Mouse (Mus musculus) monocyte, adult 5-6 weeks (primary cell): ENCODE data around the gene Bmp2k. TPM values are rescaled to one million over a fixed set of nuclear protein-coding genes. Genes with fewer than 3 reads are reported as not detected.

ENCODE experiments used
- ATAC-seq: fragments of 153-309, 156-312 bp; replicated peaks from 2 replicates; pipeline ENCODE4 v1.8.0; 2017; ENCODE audit warnings: mild to moderate bottlenecking; ENCODE audit not compliant: low TSS enrichment, insufficient number of reproducible peaks, severe bottlenecking, poor library complexity, low FRiP score
- total RNA-seq: library from RNA; stranded (forward); fragments of 200-1000, 200-491, 200-594 nt; gene quantifications from 3 replicates; pipeline ENCODE4 v1.2.3, GENCODE M21; 2017

The Bmp2k gene
- total RNA-seq, 1 experiment from 2014 or later: 26.8 TPM

- ATAC-seq: 0 out of 2 replicates have a peak, but pooled peaks have one; percentile 45
Observed at GRCm38 (mm10) chr5:97126005-97126404, 128.5 kb downstream of the Bmp2k start.

GRCm38 (mm10) chr5:97127284-97127683 is 129.8 kb downstream of the Bmp2k start:
- ATAC-seq: no peak

DNA sequence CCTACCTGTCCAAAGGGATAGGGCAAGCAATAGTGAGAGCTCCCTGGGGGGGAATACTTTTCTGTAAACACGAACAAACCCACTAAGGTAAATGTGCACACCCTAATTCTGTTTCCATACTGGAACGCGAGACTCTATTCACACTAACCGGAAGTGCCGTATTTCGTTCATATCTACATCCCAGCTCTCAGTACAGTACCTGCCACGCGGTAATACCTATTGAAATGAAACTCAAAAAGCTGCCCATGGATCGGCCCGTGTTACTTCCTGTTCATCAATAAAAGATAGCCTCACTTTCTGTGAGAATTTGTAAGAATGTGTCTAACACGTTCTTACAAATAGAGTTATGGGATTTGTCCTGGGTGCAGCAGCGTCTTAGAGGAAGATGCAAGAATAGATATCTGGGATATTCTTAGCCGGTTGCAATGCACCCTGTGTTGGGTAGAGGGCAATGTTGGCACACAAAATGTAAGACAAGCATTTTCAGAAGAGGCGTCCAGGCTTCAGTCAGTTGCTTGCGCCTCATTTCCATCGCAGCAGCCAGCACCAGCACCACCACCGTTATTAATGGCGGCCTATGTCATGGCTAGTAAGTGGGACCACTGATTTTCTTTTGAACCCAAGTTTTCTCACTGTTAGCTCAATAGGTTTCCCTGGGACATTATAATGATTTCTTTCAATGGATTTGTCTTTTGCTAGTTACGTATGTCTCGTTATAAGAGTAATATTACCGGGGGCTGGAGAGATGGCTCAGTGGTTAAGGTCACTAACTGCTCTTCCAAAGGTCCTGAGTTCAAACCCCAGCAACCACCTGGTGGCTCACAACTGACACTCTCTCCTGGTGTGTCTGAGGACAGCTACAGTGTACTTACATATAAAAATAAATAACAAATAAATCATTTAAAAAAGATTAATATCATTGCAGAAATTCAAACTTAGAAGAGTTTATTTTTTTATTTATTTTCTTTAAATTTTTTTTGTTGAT is 131.0 kb downstream of the Bmp2k start:
- 0 out of 2 replicates have a peak, but pooled peaks have one; percentile 58 for ATAC-seq

GRCm38 (mm10) chr5:97129589-97129988 is 132.1 kb downstream of the Bmp2k start:
- ATAC-seq: no peak

DNA sequence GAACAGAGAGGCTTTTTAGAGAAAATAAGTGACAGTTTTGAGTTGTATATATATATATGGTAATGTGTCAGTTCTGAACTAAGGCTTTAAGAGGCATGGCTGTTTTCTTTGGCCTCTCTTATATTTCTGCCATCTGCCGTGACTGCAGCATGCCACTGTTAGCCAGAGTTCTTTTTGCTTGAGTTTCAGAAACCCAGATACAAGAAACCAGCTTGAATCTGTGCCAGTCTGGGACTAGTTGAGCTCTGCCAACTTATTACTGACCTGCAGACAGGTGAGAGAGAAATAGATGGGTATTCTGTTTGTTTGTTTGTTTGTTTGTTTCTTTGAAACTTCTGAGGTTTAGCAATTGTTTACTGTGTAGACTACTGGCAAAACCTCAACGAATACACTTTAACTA is 137.8 kb downstream of the Bmp2k start:
- no peak for ATAC-seq

Other genes starting within 250 kb of the Bmp2k start
- gene Anxa3, start 204.3 kb upstream of the Bmp2k start, total RNA-seq: 9.9 to 17.1 TPM (median 16.4 TPM) in 3 replicates
- 8.0 to 12.5 TPM (median 11.1 TPM) in 3 replicates for gene Paqr3, start 113.9 kb downstream of the Bmp2k start, total RNA-seq